Mouse (Mus musculus) olfactory bulb, adult 2 months (tissue): ENCODE results near the gene Gm37419.

Experiments used
- CTCF ChIP-seq: fragments of 200-500 bp; IDR thresholded peaks from 2 replicates; pipeline ENCODE4 v1.5.1; 2012; ENCODE audit warnings: low read depth, mild to moderate bottlenecking, low read length, moderate library complexity; ENCODE audit not compliant: insufficient read depth
- POLR2A ChIP-seq: fragments of 200-500 bp; IDR thresholded peaks from 2 replicates; pipeline ENCODE4 v1.6.1; 2012; ENCODE audit warnings: mild to moderate bottlenecking, low read depth, low read length, moderate library complexity; ENCODE audit not compliant: insufficient read depth

- TF ChIP-seq CTCF (no peak), POLR2A (no peak)
These were observed 29.3 kb upstream of the Gm37419 start for GRCm38 (mm10) chr16:23958938-23959337.
